Mouse (Mus musculus) frontal cortex, postnatal 10 days (tissue): ENCODE measurements at regions not wholly inside any gene's neighbourhood (a gene's known extent, or its start where the extent isn't known, plus 50 kb on each side); places are given as distances from the start of the nearest gene placed in this dataset.
"Not testable (repeated sequence)": the region's sequence is repeated elsewhere in the genome, so short reads cannot be mapped to it uniquely, and the experiment has no call there.

Experiments used
- DNase-seq, 2 experiments: peaks; one replicate each; pipeline ENCODE4 v3.0.0; 2022; ENCODE audit warnings: low spot score in 2 of 2, mixed read lengths in 1 of 2

DNA sequence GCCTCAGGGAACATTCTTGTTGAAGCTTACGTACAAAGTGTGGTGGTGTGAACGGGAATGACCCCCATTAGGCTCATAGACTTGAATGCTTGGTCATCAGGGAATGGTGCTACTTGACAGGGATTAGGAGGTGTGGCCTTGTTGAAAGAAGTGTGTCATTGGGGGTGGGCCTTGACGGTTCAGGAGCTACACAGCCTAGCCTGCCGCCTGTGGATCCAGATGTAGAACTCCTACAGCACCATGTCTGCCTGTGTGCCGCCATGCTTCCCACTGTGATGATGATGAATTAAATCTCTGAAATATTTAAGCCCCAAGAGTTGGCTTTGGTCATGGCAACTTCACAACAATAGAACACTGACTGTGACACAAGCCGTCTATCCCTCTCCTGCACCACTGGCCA is 163.6 kb downstream of the Ankrd50 start:
- no peak for DNase-seq

DNA sequence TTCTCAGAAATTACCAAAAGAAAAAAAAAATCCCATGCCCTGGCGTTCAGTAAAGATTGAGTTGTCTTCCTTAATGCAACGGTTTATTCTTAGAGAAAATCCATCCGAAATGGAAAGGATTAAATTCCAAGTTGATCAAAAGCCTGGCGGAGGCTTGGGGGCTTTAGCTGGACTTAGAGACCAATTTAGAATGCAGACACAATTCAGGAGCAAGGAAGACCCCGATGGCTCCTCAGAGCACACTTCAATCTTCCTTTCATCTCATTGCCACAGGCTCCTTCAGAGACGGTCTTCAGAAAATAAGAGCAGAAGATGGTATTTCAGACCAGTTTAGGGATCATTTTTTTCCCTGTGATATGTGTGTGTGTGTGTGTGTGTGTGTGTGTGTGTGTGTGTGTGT is 171.8 kb downstream of the Ankrd50 start:
- DNase-seq = no peak

DNA sequence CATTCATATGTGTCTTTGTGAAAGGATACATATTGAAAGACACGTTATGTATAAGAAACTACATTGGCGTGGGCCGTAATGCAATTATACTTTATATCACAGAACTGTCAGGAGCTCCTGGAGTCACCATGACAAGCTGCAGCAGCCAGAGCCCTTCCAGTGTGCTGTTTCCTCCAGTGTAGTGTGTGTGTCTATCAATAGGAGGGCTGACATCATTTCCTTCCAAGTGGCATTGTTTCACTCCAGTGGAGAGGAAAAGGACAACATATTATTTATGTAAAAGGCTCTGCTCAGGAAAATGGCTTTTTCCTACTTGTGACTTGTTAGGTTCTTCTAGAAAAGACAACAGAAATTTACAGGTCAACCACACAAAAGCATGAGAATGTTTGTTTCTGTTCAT is 172.5 kb downstream of the Ankrd50 start:
- DNase-seq = no peak

DNA sequence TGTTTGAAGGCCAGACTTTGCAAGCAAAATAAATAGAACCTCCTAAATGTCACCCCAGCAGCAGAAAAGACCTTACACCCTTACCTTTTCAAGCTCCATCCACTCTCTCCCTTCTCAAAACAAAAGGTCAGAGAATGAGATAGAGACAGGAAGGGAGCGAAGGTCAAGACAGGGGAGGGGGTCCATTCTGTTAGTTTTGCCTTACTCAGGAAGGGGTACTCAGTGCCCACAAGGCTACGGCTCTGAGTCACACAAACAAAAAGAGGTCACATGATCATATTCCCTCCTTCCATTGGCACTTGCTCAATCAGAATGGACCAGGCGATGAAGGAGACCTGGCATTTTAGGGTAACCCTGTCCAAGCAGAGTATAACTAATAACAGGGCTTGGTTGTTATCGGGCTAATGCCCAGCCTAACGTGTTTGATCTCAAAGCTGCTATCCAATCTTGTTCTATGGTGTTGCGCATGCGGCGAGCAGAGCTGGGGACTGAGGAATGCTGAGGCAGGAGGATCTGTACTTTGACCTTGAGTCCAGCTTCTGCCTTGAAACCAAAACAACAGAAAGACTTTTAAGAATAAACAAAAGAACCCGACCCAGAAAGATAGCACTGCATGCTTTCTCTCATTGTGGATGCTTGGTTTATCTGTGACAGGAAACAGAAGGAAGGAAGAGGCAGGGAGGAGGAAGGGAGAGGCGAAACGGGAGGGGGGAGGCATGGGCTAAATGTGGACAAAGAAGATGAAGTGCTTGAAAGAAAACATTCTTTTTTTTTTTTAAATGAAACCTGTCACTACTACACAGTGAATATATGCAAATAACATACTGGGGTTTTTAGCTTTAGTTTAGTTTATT is 184.5 kb downstream of the Ankrd50 start:
- no peak for DNase-seq

DNA sequence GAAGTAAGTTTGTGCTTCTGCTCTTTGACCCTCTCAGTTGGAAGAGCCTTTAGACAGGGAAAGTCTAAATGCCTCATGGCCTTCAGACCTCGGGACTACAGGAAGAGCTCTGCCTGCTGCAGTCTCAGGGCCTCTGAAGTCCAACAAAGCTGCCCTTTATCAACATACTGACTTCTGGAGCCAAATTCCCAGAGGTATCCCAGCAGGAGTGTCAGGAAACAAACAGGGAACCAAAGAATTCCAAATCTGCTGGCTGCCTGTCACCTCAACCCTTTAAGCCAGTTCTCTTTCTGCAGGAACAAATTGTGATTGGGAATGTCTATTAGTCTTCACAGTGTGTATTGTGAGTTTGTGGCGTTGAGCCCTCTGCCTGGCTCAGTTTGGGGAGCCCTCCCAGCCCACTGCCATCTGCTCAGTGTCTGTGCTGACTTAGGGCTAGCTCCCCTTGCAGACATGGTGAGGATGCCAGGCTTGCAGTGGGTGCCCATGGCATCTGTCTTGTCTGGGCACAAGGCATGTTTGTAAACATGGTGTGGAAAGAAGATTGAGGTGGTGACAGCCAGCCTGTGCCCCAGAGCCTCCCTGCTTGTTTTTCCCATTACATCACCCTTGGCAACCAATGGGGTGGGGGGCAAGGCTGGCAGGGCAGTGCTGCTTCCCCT is 185.3 kb downstream of the Ankrd50 start:
- DNase-seq = no peak

DNA sequence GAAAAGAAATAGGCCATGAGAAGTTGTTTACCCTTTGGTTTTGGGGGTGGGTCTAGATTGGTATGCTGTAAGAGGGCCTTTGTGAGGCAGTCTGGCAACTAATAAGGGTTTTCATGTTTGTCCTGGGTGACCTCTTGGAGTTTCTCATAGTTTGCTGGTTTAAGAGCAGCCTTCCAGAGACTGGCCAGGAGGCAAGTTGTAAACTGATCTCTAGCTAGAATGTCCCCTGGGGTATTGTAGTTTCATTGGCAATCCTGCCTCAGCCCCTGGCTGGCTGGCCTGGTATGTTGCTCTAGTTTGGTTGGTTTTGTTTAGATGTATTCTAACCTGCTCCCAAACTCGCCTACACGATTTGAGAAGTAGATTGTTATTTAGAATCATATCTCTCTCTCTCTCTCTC is 187.1 kb downstream of the Ankrd50 start:
- no peak for DNase-seq

DNA sequence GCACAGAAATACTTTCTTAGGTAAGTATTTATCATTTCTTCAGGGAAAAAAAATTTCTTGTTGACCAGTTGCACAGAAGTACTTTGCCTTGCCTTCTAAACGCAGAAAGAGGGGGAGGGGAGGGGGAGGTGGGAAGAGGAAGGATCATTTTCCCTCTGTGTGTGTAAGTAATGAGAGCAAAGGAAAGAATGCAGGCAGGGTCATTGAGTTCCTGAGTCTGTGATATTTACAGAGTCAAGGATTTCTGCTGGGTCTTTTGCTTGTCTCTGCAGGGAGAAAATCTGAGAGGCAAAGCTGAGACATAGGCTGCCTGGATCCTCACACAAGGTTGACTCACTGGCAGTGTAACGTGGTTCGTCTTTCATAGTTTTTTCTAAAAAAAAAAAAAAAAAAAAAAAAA is 195.6 kb downstream of the Ankrd50 start:
- DNase-seq = no peak

DNA sequence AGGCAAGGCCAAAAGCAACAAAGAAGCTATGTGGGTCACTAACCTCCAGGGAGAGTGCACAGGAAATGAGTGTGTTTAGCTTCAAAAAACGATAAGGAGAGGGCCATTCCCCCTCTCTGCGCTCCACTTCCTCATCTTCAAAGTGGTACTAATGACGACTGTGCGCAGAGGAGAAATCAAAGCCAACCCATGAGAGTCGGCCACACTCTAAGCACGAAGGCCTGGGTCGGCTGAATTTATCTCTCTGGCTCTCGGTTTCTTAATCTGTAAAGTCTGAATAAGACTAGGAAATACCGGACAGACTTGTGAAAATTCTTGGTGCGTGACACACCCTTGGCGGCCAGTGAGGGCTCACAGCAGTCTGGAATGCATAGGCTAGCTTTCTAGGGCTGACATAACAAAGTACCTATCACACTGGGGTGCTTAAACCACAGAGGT is 200.9 kb downstream of the Ankrd50 start:
- DNase-seq = no peak

DNA sequence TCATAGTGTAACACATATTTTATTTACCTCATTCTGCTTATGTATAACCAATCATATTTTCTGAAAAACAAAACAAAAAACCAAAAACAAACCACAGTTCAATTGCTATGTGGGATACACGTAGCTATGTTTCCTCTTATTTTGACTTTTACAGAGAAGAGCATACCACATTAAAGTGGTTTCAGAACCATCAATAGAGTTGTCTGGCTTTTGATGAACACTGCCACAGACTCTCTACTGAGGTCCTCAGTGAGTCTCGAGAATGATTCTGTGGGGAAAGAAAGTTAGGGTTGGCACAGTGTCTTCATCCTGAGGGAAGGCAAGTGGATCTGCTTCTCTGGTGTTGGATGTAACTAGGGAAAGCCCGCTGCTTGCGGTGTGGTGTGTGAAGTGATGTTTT is 201.8 kb downstream of the Ankrd50 start:
- DNase-seq = no peak

DNA sequence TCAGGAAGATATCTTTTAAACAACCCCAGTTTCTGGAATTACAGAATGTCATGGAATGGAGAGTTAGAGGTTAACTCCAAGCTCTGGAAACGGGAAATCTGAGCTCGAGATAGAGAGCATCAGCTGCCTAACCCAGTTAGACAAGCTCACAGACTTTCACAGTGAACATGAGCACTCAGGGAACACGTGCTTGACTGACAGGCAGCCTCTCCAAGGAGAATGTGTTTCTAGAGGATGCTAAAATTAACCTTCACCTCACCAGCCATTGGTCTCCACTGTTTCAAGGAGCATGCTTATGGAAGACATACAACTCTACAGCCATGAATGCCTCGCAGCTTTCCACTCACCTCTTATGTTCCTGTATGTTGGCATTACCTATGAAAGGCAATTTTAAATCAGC is 203.0 kb downstream of the Ankrd50 start:
- DNase-seq = no peak

DNA sequence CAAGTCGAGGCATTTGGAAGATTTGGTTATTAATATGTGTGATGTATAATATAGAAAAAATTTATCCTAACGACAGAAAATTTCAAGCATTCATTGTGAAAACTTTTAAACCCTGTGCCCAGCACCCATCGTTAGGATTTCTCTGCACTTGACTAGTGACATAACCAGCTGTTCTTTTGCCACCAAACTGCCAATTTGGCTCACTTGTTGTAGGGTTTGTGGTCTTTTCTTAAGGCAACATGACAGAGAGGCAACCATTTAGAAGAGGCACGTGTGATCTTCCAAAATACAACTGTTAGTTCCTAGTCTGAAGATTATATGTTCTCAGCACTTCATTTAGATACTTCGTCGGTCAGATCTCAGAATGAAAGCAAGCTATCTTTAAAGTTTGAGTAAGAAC is 203.8 kb downstream of the Ankrd50 start:
- no peak for DNase-seq

DNA sequence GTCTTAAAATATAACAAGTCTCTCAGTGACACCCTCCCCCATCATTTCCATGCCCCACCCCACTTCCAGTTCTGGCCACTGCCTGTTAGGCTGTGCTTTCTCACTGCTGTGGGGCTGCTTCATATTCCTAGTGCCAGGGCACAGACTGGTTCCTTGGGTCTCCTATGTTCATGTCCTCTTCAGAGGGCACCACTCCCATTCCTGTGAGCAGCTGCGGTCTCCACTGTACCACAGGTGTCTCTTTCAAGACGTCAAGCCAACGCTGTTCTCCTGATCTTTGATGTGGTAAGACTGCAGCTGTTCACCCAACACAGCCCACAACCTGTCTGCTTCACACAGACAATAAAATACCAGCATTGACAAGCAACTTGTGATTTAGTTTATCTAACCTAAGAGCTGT is 204.5 kb downstream of the Ankrd50 start:
- no peak for DNase-seq

DNA sequence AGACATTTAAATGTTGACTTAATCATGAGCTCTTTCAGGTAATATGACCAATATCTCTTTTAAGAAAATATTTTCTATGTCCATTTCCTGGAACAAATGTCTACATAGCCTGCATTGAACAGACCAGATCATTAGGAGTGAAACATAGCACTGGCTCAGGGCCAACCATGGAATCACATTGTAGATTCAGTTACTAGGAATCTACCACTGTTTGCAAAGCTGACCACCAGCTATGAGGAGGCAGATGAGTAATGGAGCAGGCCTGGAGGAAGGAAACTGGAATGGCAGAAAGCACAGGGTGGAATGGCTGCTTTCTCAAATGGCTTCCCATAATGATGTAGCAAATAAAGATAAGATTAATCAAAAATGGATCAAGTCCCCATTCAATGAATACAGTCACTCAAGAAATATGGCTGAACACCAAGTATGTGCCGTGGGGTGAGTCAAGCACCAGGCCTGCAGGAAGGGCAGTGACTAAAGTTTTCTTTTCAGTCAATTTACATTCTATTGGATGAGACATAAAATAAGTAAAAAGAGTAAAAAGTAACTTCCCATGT is 207.6 kb downstream of the Ankrd50 start:
- no peak for DNase-seq

DNA sequence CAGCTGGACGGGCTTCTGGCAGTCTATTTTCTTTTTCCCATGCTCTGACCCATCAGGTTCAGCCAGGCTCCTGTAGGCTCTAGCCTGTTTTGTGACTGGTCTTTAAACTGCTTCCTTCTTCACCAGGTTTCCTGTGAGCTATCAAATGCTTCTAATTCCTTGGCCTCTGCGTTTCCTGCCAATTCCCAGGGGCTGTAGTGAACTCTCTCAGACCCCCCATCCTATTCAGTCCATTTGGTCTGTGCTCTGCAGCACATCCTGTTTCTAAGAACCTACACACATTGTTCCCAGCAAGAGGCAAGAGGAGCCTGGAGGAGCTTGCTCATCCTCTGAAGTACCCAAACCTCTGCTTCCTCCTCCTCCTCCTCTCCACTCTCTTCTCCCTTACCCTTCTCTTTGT is 209.3 kb downstream of the Ankrd50 start:
- no peak for DNase-seq

DNA sequence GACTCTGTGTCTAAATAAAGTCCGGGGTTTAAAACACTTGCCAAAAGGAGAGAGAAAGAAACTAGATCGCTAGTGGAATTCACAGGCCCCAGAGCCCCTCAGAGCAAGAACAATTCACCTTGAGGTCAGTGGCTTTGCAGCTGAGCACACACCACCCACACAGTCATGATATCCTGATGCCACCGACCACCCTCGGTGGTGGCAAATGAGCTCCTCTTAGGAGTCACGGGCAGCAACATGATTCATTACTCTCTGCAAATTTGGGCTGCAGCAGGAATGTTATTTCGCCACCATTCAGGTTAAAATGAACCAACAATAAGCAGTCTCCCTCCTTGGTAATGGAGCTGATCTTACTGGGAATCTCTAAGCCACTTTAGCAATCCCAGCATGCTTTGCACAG is 213.9 kb downstream of the Ankrd50 start:
- no peak for DNase-seq

DNA sequence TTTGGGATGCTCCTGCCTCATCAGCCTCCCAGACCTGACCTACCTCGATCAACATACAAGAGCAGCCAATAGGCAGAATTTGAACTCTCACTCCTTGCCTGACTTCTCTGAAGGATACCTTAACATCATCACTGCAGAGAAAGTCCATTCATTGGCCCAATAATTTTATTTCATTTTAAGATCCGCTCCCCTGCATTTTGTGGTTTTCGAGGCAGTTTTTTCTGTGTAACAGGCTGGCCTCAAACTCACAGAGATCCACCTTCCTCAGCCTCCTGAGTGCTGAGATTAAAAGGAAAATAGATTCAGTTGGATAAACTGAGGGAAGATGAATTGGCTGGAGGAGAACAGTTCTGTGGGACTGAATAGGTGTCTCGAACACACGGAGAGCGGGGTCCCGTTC is 216.4 kb downstream of the Ankrd50 start:
- no peak for DNase-seq

DNA sequence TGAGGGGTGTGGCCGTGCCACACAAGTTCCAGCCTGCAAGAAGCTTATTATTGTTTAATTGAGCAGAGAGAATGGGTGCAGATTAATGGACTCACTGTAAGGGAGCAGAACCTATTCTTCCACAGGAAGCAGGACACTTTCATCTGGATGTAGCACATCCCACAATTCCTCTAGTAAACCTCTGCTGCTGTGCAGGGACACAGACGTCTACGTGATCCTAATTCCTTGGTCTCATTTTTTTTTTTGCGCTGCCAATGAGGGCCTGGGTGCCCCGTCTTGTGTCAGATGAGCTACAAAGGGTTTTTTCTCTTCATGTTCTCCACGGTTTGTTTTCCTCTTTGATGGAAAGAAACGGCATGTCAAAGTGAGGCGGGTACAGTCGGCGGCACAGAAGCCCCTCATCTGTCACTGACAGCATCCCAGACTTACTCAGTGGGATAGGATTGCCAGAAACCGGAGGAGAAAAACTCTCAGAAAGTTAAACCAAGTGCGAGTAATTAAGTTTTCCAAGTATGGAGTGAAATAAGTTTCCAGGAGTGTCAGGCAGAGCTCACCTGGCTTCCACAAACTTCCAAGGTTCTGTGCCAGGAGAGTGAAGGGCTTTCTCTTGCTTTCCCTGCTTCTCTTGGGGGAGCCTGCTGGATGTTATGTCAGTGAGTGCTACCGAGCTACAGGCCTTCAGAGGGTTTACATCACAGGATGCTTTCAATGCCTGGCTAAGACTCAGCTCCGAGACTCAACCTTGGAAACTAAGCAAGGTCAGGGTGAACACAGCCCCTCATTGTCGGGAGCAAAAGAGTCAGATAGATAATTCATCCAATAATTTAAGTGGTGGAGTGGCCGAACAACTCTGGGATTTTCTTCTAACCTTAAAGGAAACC is 221.1 kb downstream of the Ankrd50 start:
- DNase-seq = no peak

DNA sequence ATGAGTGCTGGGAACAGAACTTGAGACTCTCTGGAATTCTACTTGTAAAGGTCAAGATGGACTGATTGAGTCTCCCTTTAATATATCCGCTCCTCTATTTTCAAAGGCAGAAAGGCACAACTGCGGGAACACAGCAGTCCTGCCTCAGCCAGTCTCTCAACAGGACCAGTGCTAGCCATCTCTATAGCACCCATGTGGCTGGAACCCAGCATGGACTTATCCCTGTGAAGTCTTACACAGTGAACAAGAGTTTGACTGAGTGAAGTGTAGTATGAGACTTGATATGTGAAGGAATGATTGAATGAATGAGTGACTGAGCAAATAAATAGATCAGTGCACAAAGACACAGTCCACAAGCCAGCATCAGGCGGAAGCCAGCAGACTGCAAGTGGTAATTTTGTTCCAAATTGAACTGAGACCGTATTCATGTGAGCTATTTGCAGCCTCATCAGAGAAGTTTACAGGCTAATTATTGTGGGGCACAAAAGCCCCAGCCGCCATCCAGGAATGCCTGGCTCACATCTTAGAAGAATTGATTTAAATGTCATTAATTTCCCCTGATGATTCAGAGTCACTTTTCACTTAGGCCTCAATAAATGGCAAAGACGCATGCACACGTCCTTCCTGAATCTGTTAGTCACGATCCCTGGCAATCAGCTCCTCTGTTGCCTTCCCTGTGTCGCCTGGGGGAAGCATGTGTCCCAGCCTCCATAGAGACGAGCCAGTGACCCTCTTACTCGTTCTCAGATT is 223.1 kb downstream of the Ankrd50 start:
- DNase-seq = no peak

DNA sequence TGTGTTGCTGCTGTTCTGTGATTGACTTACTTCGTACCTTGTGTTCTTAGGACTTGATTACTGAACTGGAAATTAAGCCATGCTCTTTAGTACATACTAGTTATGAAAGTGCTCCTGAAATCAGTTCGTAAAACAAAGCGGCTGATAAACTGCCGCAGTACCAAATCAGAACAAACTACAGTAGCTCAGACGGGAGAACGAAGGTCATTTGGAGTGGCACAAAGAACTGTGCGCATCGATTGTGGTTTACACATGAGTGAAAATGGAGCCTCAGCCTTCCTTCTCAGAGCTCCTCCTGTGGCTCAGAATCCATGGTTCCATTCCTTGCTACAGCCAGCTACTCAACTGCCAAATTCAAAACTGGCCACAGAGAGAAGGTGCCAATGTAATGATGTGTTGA is 225.4 kb downstream of the Ankrd50 start:
- DNase-seq = not testable (repeated sequence)

DNA sequence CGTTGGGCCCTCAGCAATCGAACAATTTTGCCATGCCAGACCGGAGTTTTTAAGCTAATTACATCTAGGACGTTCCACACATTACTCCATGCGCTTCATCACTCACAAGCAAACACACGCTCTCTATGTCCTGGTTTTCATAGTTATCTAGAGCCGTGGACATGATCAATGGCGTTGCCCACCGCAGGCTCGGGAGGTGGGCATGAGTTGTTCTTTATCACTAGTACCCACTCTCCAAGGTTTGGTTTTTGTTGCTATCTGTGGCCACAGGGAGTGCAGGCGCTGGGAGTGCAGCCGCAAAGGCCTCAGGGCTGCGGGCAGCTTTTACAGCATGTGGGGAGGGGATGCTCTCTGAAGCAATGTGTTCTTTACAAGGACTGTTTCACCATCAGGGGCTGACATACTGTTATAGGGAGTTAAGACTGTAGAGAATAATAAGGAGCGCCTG is 226.8 kb downstream of the Ankrd50 start:
- DNase-seq = no peak
